Mouse (Mus musculus): Measurements from ENCODE around the gene Pla2g12b.

Gene Pla2g12b

GRCm38 (mm10) chr10:59410264-59410663 is 6.8 kb downstream of the Pla2g12b start:
- DNase-seq (ENCODE audit: low read depth, low spot score): no peak

GRCm38 (mm10) chr10:59413711-59414110 is 10.3 kb downstream of the Pla2g12b start:
- DNase-seq (ENCODE audit: low read depth, low spot score): no peak

- DNase-seq (ENCODE audit: low read depth, low spot score): no peak
Observed at GRCm38 (mm10) chr10:59416623-59417022, 13.2 kb downstream of the Pla2g12b start.

- no peak for DNase-seq (ENCODE audit: low read depth, low spot score)
Observed at GRCm38 (mm10) chr10:59419516-59419915, 16.1 kb downstream of the Pla2g12b start.

- DNase-seq (ENCODE audit: low read depth, low spot score): no peak
Observed at GRCm38 (mm10) chr10:59424453-59424852, 21.0 kb downstream of the Pla2g12b start.

- DNase-seq (ENCODE audit: low read depth, low spot score): no peak
Observed at GRCm38 (mm10) chr10:59425369-59425768, 21.9 kb downstream of the Pla2g12b start.

GRCm38 (mm10) chr10:59426371-59426770 is 22.9 kb downstream of the Pla2g12b start:
- no peak for DNase-seq (ENCODE audit: low read depth, low spot score)

GRCm38 (mm10) chr10:59429448-59430135 is 26.1 kb downstream of the Pla2g12b start:
- no peak for DNase-seq (ENCODE audit: low read depth, low spot score)

GRCm38 (mm10) chr10:59430701-59431218 is 27.3 kb downstream of the Pla2g12b start:
- no peak for DNase-seq (ENCODE audit: low read depth, low spot score)

- DNase-seq (ENCODE audit: low read depth, low spot score): no peak
Observed at GRCm38 (mm10) chr10:59435746-59436145, 32.3 kb downstream of the Pla2g12b start.

- DNase-seq (ENCODE audit: low read depth, low spot score): no peak
Observed at GRCm38 (mm10) chr10:59438651-59439050, 35.2 kb downstream of the Pla2g12b start.

- no peak for DNase-seq (ENCODE audit: low read depth, low spot score)
Observed at GRCm38 (mm10) chr10:59439508-59439931, 36.1 kb downstream of the Pla2g12b start.

GRCm38 (mm10) chr10:59440177-59440576 is 36.7 kb downstream of the Pla2g12b start:
- DNase-seq (ENCODE audit: low read depth, low spot score): no peak

GRCm38 (mm10) chr10:59441735-59442134 is 38.3 kb downstream of the Pla2g12b start, which contains the start of gene Oit3:
TSS of gene Oit3 (minus strand) at chr10:59441778.
- no peak for DNase-seq (ENCODE audit: low read depth, low spot score)

- DNase-seq (ENCODE audit: low read depth, low spot score): no peak
Observed at GRCm38 (mm10) chr10:59443212-59443611, 39.8 kb downstream of the Pla2g12b start.

- DNase-seq (ENCODE audit: low read depth, low spot score): no peak
Observed at GRCm38 (mm10) chr10:59444106-59444505, 40.6 kb downstream of the Pla2g12b start.

GRCm38 (mm10) chr10:59444635-59445034 is 41.2 kb downstream of the Pla2g12b start:
- DNase-seq (ENCODE audit: low read depth, low spot score): no peak

GRCm38 (mm10) chr10:59446911-59447437 is 43.5 kb downstream of the Pla2g12b start:
- no peak for DNase-seq (ENCODE audit: low read depth, low spot score)

- no peak for DNase-seq (ENCODE audit: low read depth, low spot score)
Observed at GRCm38 (mm10) chr10:59447546-59447945, 44.1 kb downstream of the Pla2g12b start.

GRCm38 (mm10) chr10:59451839-59452238 is 48.4 kb downstream of the Pla2g12b start:
- DNase-seq (ENCODE audit: low read depth, low spot score): peak; percentile 34

- no peak for DNase-seq (ENCODE audit: low read depth, low spot score)
Observed at GRCm38 (mm10) chr10:59454631-59455030, 51.2 kb downstream of the Pla2g12b start.

GRCm38 (mm10) chr10:59459767-59460166 is 56.3 kb downstream of the Pla2g12b start:
- no peak for DNase-seq (ENCODE audit: low read depth, low spot score)

- DNase-seq (ENCODE audit: low read depth, low spot score): no peak
Observed at GRCm38 (mm10) chr10:59462307-59462706, 58.8 kb downstream of the Pla2g12b start.

Data from retina, postnatal 7 days (tissue).